Mouse (Mus musculus) intestine, embryonic 16.5 days (tissue): ENCODE measurements around the gene Stpg1. TPM values are rescaled to one million over a fixed set of nuclear protein-coding genes. Genes with fewer than 3 reads are reported as not detected.

Source experiments
- ATAC-seq: fragments of 200-750 bp; cut with Nextera tagmentation; 2 replicates; pipeline ENCODE4 v1.8.0; 2017; ENCODE audit warnings: moderate TSS enrichment, moderate library complexity
- H3K27ac ChIP-seq: fragments of 300-500 bp; sonication (generic); 2 replicates; pipeline ENCODE4 v1.5.1; 2014; ENCODE audit warnings: mild to moderate bottlenecking, low read length
- H3K27me3 ChIP-seq: fragments of 300-500 bp; sonication (generic); replicated peaks from 2 replicates; pipeline ENCODE4 v1.6.1; 2014; ENCODE audit warnings: low read length, control low read depth, mixed read lengths; ENCODE audit not compliant: control insufficient read depth, insufficient read depth
- H3K36me3 ChIP-seq: fragments of 300-500 bp; sonication (generic); 2 replicates; pipeline ENCODE4 v1.6.1; 2014; ENCODE audit warnings: low read length, control low read depth; ENCODE audit not compliant: control insufficient read depth, insufficient read depth
- H3K4me1 ChIP-seq: fragments of 300-500 bp; sonication (generic); 2 replicates; pipeline ENCODE4 v1.6.1; 2014; ENCODE audit warnings: low read length, control low read depth, mixed read lengths; ENCODE audit not compliant: control insufficient read depth, insufficient read depth
- H3K4me2 ChIP-seq: fragments of 300-500 bp; sonication (generic); 2 replicates; pipeline ENCODE4 v1.6.1; 2014; ENCODE audit warnings: low read depth, low read length, control low read depth
- H3K4me3 ChIP-seq: fragments of 300-500 bp; sonication (generic); 2 replicates; pipeline ENCODE4 v1.5.1; 2014; ENCODE audit warnings: mild to moderate bottlenecking, low read length
- H3K9ac ChIP-seq: fragments of 300-500 bp; sonication (generic); 2 replicates; pipeline ENCODE4 v1.6.1; 2014; ENCODE audit warnings: low read depth, low read length
- H3K9me3 ChIP-seq: fragments of 300-500 bp; sonication (generic); 2 replicates; pipeline ENCODE4 v1.6.1; 2016; ENCODE audit warnings: low read length, control low read depth; ENCODE audit not compliant: control insufficient read depth
- WGBS: fragments of 180-500 bp; shearing (Covaris S2); extraction: QIAGEN DNeasy Blood & Tissue Kit; methylation state at CpG from one replicate; pipeline ENCODE4 v1.1.7; 2014; 5-methylcytosine and 5-hydroxymethylcytosine counted together
- polyA plus RNA-seq: library from polyadenylated mRNA; unstranded; fragments of >200 nt; fragmentation: Nextera tagmentation; extraction: Ambion mirVana; gene quantifications from 2 replicates; pipeline ENCODE4 v1.2.1, GENCODE M21; 2015

Stpg1 gene
- polyA plus RNA-seq, 1 experiment from 2014 or later, result 0.27 TPM

DNA sequence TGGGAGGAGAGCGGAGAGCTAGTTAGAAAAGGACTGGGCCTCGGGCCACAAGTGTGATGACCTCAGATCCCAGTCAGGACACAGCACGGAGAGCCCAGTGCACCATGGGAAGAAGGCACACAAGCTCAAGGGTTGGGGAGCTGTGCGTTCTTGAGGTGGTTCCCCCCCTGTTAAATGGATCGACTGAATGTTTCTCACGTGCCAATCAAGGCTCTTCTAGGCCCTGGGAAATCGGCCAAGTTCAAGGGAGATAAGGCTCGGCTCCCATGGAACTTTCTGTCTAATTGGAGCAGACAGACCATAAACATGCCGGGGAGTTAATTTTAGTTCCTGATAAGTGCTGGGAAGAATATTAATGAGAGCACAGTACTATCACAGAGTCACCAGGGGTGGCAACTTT, 70.8 kb downstream of the Stpg1 start:
- H3K36me3 ChIP-seq, result no peaks in the 10 kb centered on the region
- peak overlapping the region; percentile 46; the same call in 1 of the 2 replicates for H3K27ac ChIP-seq
- no peaks in the 10 kb centered on the region for H3K9me3 ChIP-seq
- 32% methylated on average over 9 of the region's 9 CpGs for WGBS
- no peak overlapping the region for H3K9ac ChIP-seq
- no peak overlapping the region for H3K4me2 ChIP-seq
- H3K4me3 ChIP-seq, result no peak overlapping the region
- ATAC-seq, result peak; percentile 79
- H3K4me1 ChIP-seq, result peaks cover 43% of the 10 kb centered on the region
- H3K27me3 ChIP-seq, result no peaks in the 10 kb centered on the region

DNA sequence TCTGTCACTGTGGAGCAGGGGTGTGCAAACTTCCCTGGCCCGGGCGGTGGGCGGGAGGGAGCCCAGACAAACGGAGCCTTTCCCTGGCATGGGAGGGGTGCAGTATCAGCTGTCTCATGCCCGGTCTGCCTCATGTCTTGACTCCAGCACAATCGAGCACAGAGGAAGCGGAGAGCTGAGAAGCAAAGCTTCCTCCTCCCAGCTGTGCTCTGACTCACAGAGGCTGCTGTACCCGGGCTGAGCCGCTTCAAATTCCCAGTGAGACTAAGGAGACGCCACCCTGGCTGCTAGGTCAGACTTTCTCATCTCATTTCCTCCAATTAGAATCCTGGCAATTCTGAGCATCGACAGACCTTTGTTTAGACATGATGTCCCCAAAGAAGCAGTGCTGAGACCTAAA, 72.5 kb downstream of the Stpg1 start:
- Histone ChIP-seq H3K4me1 (peaks cover 52% of the 10 kb centered on the region), H3K4me2 (no peak overlapping the region), H3K9ac (no peak overlapping the region; the same call in 1 of the 2 replicates), H3K36me3 (no peaks in the 10 kb centered on the region), H3K9me3 (no peaks in the 10 kb centered on the region), H3K4me3 (no peak overlapping the region), H3K27me3 (0 out of 2 replicates have a peak, but pooled peaks cover 5% of the 10 kb centered on the region), H3K27ac (peak overlapping the region; percentile 9; the same call in 1 of the 2 replicates)
- WGBS, result 32% methylated on average over 11 of the region's 11 CpGs
- ATAC-seq, result no peak

DNA sequence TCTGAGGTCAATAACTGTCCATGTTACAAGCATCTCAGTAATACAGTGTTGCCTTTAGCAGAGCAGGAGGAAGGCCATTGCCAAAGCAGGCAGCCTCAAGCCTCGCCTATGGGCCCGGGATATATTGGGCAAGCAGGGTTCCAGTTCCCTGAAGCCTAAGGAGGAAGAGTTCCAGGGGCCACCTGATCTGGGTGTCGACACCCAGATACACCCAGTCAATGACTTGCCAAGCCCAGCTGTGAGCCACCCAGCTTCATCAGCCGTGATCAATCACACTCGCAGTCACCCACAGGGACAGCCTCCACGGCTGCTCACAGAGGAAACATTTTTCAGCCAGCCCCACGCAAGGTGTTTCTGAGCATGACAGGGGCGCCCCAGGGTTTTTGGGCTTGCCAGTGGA, 72.9 kb downstream of the Stpg1 start:
- H3K4me3 ChIP-seq, result no peak overlapping the region
- no peaks in the 10 kb centered on the region for H3K9me3 ChIP-seq
- H3K27me3 ChIP-seq, result 0 out of 2 replicates have a peak, but pooled peaks cover 6% of the 10 kb centered on the region
- WGBS, result 53% methylated on average over 8 of the region's 8 CpGs
- H3K4me1 ChIP-seq, result peaks cover 52% of the 10 kb centered on the region
- H3K9ac ChIP-seq, result 0 out of 2 replicates have a peak overlapping the region, but pooled peaks have one; percentile 21
- peak overlapping the region; percentile 9; the same call in 1 of the 2 replicates for H3K27ac ChIP-seq
- no peaks in the 10 kb centered on the region for H3K36me3 ChIP-seq
- no peak overlapping the region for H3K4me2 ChIP-seq
- no peak for ATAC-seq

DNA sequence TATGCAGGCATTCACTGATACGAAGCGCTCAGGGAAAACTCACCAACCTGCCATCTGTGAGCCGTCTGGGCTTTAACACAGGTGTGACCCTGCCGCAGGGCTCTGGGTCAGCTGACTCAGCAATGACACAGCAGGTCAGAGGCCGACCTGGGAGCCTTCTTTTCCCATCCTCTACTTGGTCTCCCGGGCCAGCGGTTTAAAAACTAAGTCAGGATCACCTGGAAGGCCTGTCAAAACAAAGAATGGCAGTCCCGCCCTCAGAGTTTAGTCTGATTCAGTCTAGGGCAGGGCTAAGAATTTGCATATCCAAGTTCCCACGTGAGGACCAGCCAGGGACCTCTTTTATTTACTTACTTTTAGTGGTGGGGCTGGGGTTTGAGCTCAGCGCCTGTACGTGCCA, 74.6 kb downstream of the Stpg1 start:
- Histone ChIP-seq H3K9ac (no peak overlapping the region), H3K9me3 (no peaks in the 10 kb centered on the region), H3K36me3 (no peaks in the 10 kb centered on the region), H3K27ac (no peak overlapping the region), H3K4me1 (peaks cover 40% of the 10 kb centered on the region), H3K4me3 (no peak overlapping the region), H3K4me2 (peak overlapping the region; percentile 58), H3K27me3 (peaks cover 11% of the 10 kb centered on the region; the same call in 1 of the 2 replicates)
- 11% methylated on average over 11 of the region's 11 CpGs for WGBS
- no peak for ATAC-seq

DNA sequence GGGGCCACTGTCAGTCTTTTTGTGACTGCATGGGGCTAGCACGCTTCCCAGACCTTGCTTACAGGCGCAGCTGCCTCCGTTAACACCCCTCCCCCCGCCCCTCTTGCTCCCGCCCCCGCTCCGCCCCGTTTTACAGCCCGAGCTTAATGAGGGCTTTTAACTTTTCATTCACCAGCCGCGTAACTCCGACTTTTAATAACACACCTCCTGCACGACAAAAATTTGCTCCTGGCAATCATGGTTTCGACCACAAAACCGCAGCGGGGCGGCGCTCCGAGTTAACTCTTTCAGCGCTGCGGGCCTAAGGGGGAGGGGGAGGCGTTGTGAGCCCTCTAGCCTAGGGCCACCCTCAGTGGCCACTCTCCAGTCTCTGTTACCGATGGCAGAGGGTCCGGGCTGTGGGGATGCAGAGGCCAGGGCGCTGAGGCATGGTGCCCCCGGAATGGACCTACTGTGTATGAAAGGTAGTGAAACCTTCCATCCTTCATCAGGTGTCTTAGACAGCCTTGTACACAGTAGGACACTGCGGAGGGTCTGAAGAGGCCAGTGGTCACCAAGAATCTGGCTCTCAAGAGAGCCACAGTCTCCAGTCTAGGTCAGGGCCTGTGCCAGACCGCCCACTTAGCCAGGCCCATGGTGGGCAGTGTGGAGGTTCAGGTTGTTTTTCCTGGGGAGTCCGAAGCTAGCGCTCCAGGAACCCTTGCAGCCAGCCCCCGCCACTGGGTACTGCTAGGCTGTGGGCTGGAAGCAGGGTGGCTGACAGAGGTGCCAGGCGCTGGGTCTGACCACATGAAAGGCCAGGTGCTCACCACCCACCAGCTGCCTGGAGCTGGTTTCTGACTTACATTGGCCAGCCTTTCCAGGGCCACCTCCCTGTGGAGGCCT, 75.8 kb downstream of the Stpg1 start:
- ATAC-seq, result peak; percentile 12; the same call in 1 of the 2 replicates
- Histone ChIP-seq H3K4me2 (peak overlapping the region; percentile 58), H3K4me3 (peak overlapping the region; percentile 40), H3K27ac (no peak overlapping the region), H3K9me3 (no peaks in the 10 kb centered on the region), H3K27me3 (peaks cover 11% of the 10 kb centered on the region; the same call in 1 of the 2 replicates), H3K9ac (peak overlapping the region; percentile 49; the same call in 1 of the 2 replicates), H3K36me3 (no peaks in the 10 kb centered on the region), H3K4me1 (peaks cover 40% of the 10 kb centered on the region)
- 12% methylated on average over 32 of the region's 32 CpGs for WGBS

DNA sequence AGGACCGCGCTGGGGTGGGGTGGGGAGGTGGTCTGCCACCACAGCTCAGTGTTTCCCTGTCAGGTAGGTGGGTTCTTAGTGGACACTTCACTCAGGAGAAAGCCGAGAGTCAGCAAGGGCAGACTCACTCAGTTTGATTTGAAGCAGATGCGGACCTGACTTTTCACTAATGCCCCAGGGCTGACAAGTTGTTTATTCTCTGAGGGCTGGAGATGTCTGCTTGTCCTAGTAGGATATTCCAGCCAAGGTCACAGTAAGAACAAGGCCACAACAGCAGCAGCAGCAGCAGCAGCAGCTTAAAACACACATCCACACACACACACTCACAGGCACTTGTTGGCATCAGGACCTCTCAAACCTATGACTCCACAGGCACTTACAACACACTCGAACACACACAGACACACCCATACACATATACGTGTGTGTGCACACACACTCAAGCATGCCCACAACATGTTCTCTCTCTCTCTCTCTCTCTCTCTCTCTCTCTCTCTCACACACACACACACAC, 76.5 kb downstream of the Stpg1 start:
- H3K4me1 ChIP-seq, result peaks cover 37% of the 10 kb centered on the region
- peaks cover 11% of the 10 kb centered on the region; the same call in 1 of the 2 replicates for H3K27me3 ChIP-seq
- ATAC-seq, result no peak
- no peak overlapping the region for H3K27ac ChIP-seq
- WGBS, result 53% methylated on average over 6 of the region's 6 CpGs
- H3K4me2 ChIP-seq, result no peak overlapping the region
- H3K9me3 ChIP-seq, result no peaks in the 10 kb centered on the region
- no peak overlapping the region for H3K4me3 ChIP-seq
- no peaks in the 10 kb centered on the region for H3K36me3 ChIP-seq
- H3K9ac ChIP-seq, result no peak overlapping the region

DNA sequence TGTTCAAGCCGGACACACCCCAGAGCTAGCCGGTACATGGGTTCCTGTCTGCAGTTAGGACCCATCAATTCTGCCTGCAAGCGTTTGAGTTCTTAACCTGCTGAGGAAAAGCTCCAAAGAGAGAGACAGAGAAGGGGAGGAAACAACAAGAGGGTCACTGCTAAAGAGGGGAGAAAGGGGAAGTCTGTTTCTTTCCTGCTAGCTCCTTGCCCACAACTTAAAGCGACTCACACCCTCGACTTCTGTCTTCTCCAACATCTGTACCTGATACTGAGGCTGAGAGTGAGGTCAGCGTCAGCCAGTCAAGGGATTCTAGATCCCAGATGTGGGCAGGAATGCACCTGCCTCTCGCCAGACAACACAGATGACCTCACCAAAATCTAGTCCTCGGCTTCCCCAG, 77.7 kb downstream of the Stpg1 start:
- 37% methylated on average over 8 of the region's 8 CpGs for WGBS
- no peak for ATAC-seq
- no peaks in the 10 kb centered on the region for H3K36me3 ChIP-seq
- no peaks in the 10 kb centered on the region for H3K9me3 ChIP-seq
- H3K27ac ChIP-seq, result no peak overlapping the region
- peaks cover 32% of the 10 kb centered on the region for H3K4me1 ChIP-seq
- H3K4me2 ChIP-seq, result no peak overlapping the region
- no peak overlapping the region for H3K9ac ChIP-seq
- H3K4me3 ChIP-seq, result no peak overlapping the region
- H3K27me3 ChIP-seq, result peaks cover 11% of the 10 kb centered on the region; the same call in 1 of the 2 replicates

DNA sequence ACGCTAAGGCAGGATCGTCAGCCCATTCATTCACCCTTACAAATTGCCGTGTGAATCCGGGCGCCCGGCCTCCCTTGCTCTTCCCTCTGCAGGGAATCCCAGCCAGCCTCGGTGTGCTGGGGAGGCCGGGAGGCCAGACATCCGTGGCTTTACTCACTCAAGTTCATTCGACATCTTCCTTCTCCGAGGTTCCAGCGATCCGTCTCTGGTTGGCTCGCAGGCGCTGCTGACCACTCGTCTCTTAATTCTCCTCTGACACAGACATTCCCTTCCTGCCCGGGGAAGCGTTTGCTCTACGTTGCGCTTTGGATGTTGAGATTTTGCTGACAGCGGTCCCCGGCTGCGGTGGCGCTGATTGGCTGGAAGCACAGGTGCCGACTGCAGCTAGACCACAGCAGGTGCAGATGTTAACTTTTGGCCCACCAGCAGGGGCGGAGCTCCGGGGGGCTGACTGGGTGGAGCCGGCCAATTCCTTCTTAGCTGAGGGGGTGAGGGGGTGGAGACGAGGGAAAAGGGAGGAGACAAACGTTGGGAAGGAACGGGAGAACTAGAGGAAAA, 78.7 kb downstream of the Stpg1 start, which contains the start of gene Grhl3:
Gene Grhl3, minus strand, starts transcription at position 380 of the 558 bp plus-strand sequence.
- H3K27me3 ChIP-seq, result peaks cover 11% of the 10 kb centered on the region; the same call in 1 of the 2 replicates
- H3K9ac ChIP-seq, result peak within 1 kb of the TSS; percentile 36; the same call in 1 of the 2 replicates
- WGBS, result under 1% methylated on average over 31 of the region's 31 CpGs
- H3K36me3 ChIP-seq, result no peaks in the 10 kb centered on the region
- H3K9me3 ChIP-seq, result no peaks in the 10 kb centered on the region
- peaks cover 22% of the 10 kb centered on the region for H3K4me1 ChIP-seq
- ATAC-seq, result no peak
- peak within 1 kb of the TSS; percentile 31 for H3K4me3 ChIP-seq
- no peak within 1 kb of the TSS for H3K27ac ChIP-seq
- peak within 1 kb of the TSS; percentile 51 for H3K4me2 ChIP-seq
